8 mouse cellular contexts compared by ENCODE assay signal in genomic region chr17:88505275-88505723, GRCm38 (mm10). TPM values are rescaled to one million over a fixed set of nuclear protein-coding genes. Genes with fewer than 3 reads are reported as not detected.
DNase-seq lines count a peak whose midpoint lies in the region; ATAC-seq and TF ChIP-seq lines count a peak whose summit lies in the region.

No protein-coding gene starts in this region.

- 36% methylated on average over 10 of the region's 10 CpGs for WGBS in heart, adult 2 months
- 19% methylated on average over 10 of the region's 10 CpGs for WGBS in forebrain, embryonic 13.5 days

- H3K9me3 ChIP-seq in forebrain, embryonic 13.5 days (replicated peaks): no peaks in the 10 kb centered on the region

- H3K4me1 ChIP-seq in heart, adult 2 months (ENCODE audit: control insufficient read depth, insufficient read depth, low read length): no peaks in the 10 kb centered on the region; the same call in 1 of the 2 replicates
- H3K4me1 ChIP-seq in forebrain, embryonic 13.5 days: peaks cover 11% of the 10 kb centered on the region

- DNase-seq in heart, adult 11 months: peak; percentile 71
- DNase-seq in heart, adult 2 months: no peak
- DNase-seq in ZHBTc4 (ENCODE audit: low read depth, low spot score): peak; percentile 73
- DNase-seq in left cerebral cortex, postnatal 4 days: peak; percentile 86
- no peak for DNase-seq in heart, postnatal 36 days
- DNase-seq in gastrocnemius, postnatal 36 days: no peak
- no peak for DNase-seq in heart, adult 18-20 months

- H3K4me3 ChIP-seq in heart, adult 2 months: no peak overlapping the region
- no peak overlapping the region for H3K4me3 ChIP-seq in forebrain, embryonic 13.5 days

- H3K27me3 ChIP-seq in heart, adult 2 months (ENCODE audit: control insufficient read depth, insufficient read depth, low read length): no peaks in the 10 kb centered on the region
- no peaks in the 10 kb centered on the region for H3K27me3 ChIP-seq in forebrain, embryonic 13.5 days

- no peak for TF ChIP-seq CTCF in heart, adult 2 months (IDR thresholded peaks at IDR 0.05)

- TF ChIP-seq EP300 in heart, adult 2 months (IDR thresholded peaks at IDR 0.05; ENCODE audit: insufficient read depth, low read depth, low read length): no peak

- no peak overlapping the region for H3K27ac ChIP-seq in heart, adult 2 months
- H3K27ac ChIP-seq in forebrain, embryonic 13.5 days: no peak overlapping the region; the same call in 1 of the 2 replicates

- intact Hi-C loops in heart, adult 2 months (cut with DNase I): no loop called here
- intact Hi-C loops in left cerebral cortex, postnatal 4 days (cut with DNase I): no loop called here
- intact Hi-C loops in heart, postnatal 36 days (cut with DNase I): no loop called here
- intact Hi-C loops in gastrocnemius, postnatal 36 days (cut with DNase I): loop anchor here (5.0 kb wide), 1 partner anchor 63 kb away; the partner anchor contains the start of gene Foxn2

- peak; percentile 76 for ATAC-seq in forebrain, embryonic 13.5 days

- H3K36me3 ChIP-seq in heart, adult 2 months (ENCODE audit: control insufficient read depth, insufficient read depth, low read length): no peaks in the 10 kb centered on the region
- no peaks in the 10 kb centered on the region for H3K36me3 ChIP-seq in forebrain, embryonic 13.5 days (ENCODE audit: poor library complexity, severe bottlenecking)

- H3K9ac ChIP-seq in heart, adult 2 months (ENCODE audit: low read depth, low read length): no peak overlapping the region
- 0 out of 2 replicates have a peak overlapping the region, but pooled peaks have one; percentile 14 for H3K9ac ChIP-seq in forebrain, embryonic 13.5 days

- H3K4me2 ChIP-seq in forebrain, embryonic 13.5 days: no peak overlapping the region

- TF ChIP-seq POLR2A in heart, adult 2 months (IDR thresholded peaks at IDR 0.05; ENCODE audit: insufficient read depth, low read depth, low read length): no peak

- H3K79me2 ChIP-seq in heart, adult 2 months (replicated peaks; ENCODE audit: control insufficient read depth, insufficient read depth, low read length): no peaks in the 10 kb centered on the region

RNA-seq across cellular contexts. Expression of gene Ppp1r21, which starts 24.6 kb away (rescaled TPM):
- 1 to 10 TPM; 8.8 to 9.9 TPM for total RNA-seq in heart, adult 2 months (2021)
- 9.2 and 14.1 TPM in 2 replicates for polyA plus RNA-seq in heart, adult 2 months (2012; rRNA removed)
- polyA plus RNA-seq in forebrain, embryonic 13.5 days (2015; fragmentation: Nextera tagmentation; extraction: Ambion mirVana): 22.4 and 24.7 TPM in 2 replicates
- total RNA-seq in left cerebral cortex, postnatal 4 days (2021): 10 to 100 TPM; 71.4 to 71.6 TPM
- 10 to 100 TPM in 1 of 2 experiments, 1 to 10 TPM in 1; 9.6 to 13.4 TPM for total RNA-seq in heart, postnatal 36 days (2021)
- 1 to 10 TPM; 4.5 to 4.7 TPM for total RNA-seq in gastrocnemius, postnatal 36 days (2021)
- total RNA-seq in heart, adult 18-20 months (2021): 10 to 100 TPM; 10.1 to 10.8 TPM

Comparison
In these comparisons a context has a peak if more than half of its experiments do, and no peak if none do; other contexts are left out.
1. DNase-seq: peak in heart, adult 11 months (single experiment), ZHBTc4 (single experiment) and left cerebral cortex, postnatal 4 days (single experiment); none in heart, adult 2 months (0 of 2), heart, postnatal 36 days (0 of 2), gastrocnemius, postnatal 36 days (0 of 2) and heart, adult 18-20 months (0 of 2).
2. RNA of gene Ppp1r21, which starts 24.6 kb away (total RNA-seq): 71.4 to 71.6 TPM in left cerebral cortex, postnatal 4 days; 9.6 to 13.4 TPM in heart, postnatal 36 days, 10.1 to 10.8 TPM in heart, adult 18-20 months, 8.8 to 9.9 TPM in heart, adult 2 months and 4.5 to 4.7 TPM in gastrocnemius, postnatal 36 days; every median in the first group is over 4 times any median in the second.